Mouse (Mus musculus): ENCODE measurements at regions not wholly inside any gene's neighbourhood (a gene's known extent, or its start where the extent isn't known, plus 50 kb on each side); places are given as distances from the start of the nearest gene placed in this dataset.
A peak's percentile ranks its signal among the peaks of the same experiment; 100 is the strongest.

DNA sequence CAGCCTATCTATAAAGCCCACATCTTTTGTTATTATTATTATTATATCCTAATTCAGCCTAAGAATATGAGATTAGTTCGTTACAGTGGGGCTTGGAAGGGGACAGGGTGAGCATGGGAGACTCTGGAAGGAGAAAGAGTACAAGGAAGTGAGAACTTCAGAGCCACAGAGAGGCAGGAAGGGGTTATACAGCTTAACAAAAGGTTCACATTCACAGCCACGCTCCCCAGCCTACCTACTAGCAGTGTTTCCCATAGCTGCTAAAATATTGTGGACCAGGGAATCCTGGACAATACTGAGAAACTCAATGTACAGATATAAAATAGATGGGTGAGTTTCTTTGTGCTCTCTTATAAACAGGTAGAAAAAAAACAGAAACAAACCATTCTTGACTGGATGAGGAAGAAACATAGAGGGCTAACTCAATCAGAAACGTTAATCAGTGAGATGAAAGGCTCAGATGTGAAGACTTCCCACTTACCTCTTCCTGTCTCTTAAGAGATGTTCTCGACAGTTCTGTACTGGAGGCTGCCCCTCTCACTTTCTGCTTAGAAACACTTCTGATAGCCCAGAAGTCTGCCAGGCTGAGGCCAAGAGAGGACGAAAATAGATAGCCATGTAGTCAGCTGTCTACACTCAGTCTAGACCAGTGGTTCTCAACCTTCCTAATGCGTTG lies 61.7 kb upstream of the Kcna3 start:
- Histone ChIP-seq H3K9me3 (no peaks in the 10 kb centered on the region), H3K4me1 (replicated peaks) (0 out of 2 replicates have a peak, but pooled peaks cover 5% of the 10 kb centered on the region), H3K27me3 (no peaks in the 10 kb centered on the region), H3K4me3 (replicated peaks) (no peak overlapping the region), H3K27ac (no peak overlapping the region), H3K36me3 (no peaks in the 10 kb centered on the region), H3K4me2 (replicated peaks) (no peak overlapping the region), H3K9ac (replicated peaks) (no peak overlapping the region)
- 83% methylated on average over 6 of the region's 6 CpGs for WGBS
- no peak for ATAC-seq

DNA sequence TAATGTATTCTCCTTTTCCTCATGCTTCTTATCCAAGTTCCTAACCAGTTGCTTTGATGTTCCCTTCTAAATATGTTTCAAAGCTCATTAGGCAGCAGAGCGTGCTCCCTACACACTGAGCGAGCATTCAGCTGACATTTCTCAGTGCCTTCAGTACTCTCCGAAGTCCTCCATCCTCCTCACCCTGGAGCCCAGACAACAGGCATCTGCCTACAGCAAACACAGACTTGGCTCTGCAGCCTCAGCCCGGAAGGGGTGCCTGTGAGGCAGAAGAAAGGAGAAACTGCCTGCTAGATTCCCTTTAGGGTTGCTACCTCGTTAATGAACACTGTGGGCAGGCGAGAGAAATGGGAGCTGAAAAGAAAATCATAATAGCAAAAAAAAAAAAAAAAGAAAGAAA lies 57.2 kb upstream of the Kcna3 start:
- no peak for ATAC-seq
- no peaks in the 10 kb centered on the region for H3K9me3 ChIP-seq
- H3K27me3 ChIP-seq: no peaks in the 10 kb centered on the region
- H3K36me3 ChIP-seq: no peaks in the 10 kb centered on the region
- no peak overlapping the region for H3K4me3 ChIP-seq (replicated peaks)
- 58% methylated on average over 6 of the region's 6 CpGs for WGBS
- H3K4me2 ChIP-seq (replicated peaks): no peak overlapping the region
- peaks cover 19% of the 10 kb centered on the region for H3K4me1 ChIP-seq (replicated peaks)
- no peak overlapping the region for H3K9ac ChIP-seq (replicated peaks)
- H3K27ac ChIP-seq: 0 out of 2 replicates have a peak overlapping the region, but pooled peaks have one; percentile 22

DNA sequence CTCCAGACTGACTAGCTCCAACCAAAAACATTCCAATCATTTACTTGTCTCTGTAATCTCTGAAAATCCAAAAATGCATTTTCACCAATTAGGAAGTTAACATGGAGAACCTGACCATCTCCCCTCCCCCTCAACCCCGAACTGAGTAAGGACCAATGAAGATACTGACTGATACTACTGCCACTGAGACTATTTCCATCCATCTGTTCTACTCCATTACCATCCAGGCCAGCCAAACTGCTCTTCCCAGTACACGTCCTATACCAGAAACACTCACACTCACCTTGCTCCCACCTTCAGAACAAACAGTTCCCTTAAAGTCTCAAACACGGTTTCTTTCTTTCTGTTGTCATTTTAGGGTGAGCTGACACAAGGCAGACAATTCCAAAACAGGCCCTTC lies 55.1 kb upstream of the Kcna3 start:
- H3K4me2 ChIP-seq (replicated peaks): peak overlapping the region; percentile 9; the same call in 1 of the 2 replicates

DNA sequence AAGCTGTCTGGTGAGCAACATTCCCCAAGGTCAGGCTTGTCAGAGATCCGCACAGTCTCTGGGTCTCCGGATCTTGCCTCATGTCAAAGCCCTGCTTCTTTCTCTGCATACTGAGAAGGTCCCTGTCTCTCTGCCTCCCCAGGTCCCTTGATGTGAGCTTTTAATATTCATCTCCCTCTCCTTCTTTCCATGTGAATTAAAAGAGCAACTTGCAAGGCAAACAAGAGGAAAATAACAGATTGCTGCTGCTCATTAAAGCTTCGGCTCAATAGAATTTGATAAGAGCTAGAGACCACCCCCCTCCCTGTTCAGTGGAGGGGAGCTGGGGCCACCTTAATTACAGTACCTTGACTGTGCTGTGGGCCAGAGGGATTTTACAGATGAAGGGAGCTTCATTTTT lies 54.6 kb upstream of the Kcna3 start:
- Histone ChIP-seq H3K4me3 (replicated peaks) (no peak overlapping the region), H3K4me2 (replicated peaks) (peak overlapping the region; percentile 9; the same call in 1 of the 2 replicates)
- WGBS: 41% methylated on average over 3 of the region's 3 CpGs

More for the DNA sequence above, 55.1 kb upstream of the Kcna3 start:
- Histone ChIP-seq H3K9ac (replicated peaks) (no peak overlapping the region), H3K4me3 (replicated peaks) (no peak overlapping the region), H3K27ac (peak overlapping the region; percentile 70), H3K4me1 (replicated peaks) (peaks cover 19% of the 10 kb centered on the region), H3K27me3 (no peaks in the 10 kb centered on the region), H3K9me3 (no peaks in the 10 kb centered on the region), H3K36me3 (no peaks in the 10 kb centered on the region)
- 0 out of 2 replicates have a peak, but pooled peaks have one; percentile 21 for ATAC-seq
- WGBS: 65% methylated on average over 3 of the region's 3 CpGs

DNA sequence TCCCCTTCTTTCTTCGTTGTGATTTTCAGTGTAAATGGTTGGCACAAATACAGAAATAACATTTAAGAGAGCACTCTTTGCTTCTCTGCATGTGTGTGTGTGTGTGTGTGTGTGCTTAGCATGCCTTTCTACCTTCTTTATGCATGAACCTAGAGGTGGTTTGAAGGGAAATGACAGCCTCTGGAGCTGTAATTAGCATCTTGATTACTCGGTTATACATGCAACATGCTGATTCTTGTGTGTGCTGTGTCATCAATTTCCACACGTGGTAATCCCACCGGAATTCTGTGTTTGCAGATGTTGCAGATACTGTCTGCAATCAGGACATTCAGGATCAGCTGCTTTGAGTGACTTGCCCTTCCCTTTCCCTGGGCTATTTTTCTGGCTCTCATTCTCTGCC lies 51.7 kb upstream of the Kcna3 start:
- H3K36me3 ChIP-seq: no peaks in the 10 kb centered on the region
- peak overlapping the region; percentile 35; the same call in 1 of the 2 replicates for H3K27ac ChIP-seq
- ATAC-seq: 0 out of 2 replicates have a peak, but pooled peaks have one; percentile 53
- peaks cover 14% of the 10 kb centered on the region for H3K4me1 ChIP-seq (replicated peaks)
- H3K4me2 ChIP-seq (replicated peaks): no peak overlapping the region
- H3K9me3 ChIP-seq: no peaks in the 10 kb centered on the region
- 61% methylated on average over 4 of the region's 4 CpGs for WGBS
- H3K4me3 ChIP-seq (replicated peaks): no peak overlapping the region
- H3K27me3 ChIP-seq: no peaks in the 10 kb centered on the region
- no peak overlapping the region for H3K9ac ChIP-seq (replicated peaks)

More for the DNA sequence above, 54.6 kb upstream of the Kcna3 start:
- Histone ChIP-seq H3K9ac (replicated peaks) (no peak overlapping the region), H3K36me3 (no peaks in the 10 kb centered on the region), H3K27me3 (no peaks in the 10 kb centered on the region), H3K27ac (peak overlapping the region; percentile 70), H3K9me3 (no peaks in the 10 kb centered on the region), H3K4me1 (replicated peaks) (peaks cover 19% of the 10 kb centered on the region)
- peak; percentile 72 for ATAC-seq

All from midbrain, embryonic 13.5 days (tissue).